Mouse (Mus musculus) lung, adult 2 months (tissue): ENCODE results near the gene Pck1. TPM values are rescaled to one million over a fixed set of nuclear protein-coding genes. Genes with fewer than 3 reads are reported as not detected.

Experiments
- DNase-seq: peaks from one replicate; pipeline ENCODE4 v3.0.0; 2022
- H3K4me1 ChIP-seq: fragments of 200-500 bp; 2 replicates; pipeline ENCODE4 v1.6.1; 2011; ENCODE audit warnings: low read length; ENCODE audit not compliant: control insufficient read depth, insufficient read depth
- H3K4me3 ChIP-seq: fragments of 200-500 bp; replicated peaks from 2 replicates; pipeline ENCODE3; 2011; ENCODE audit warnings: low read depth, mild to moderate bottlenecking, control low read depth, low read length; ENCODE audit errors: extremely low read depth
- CTCF ChIP-seq: fragments of 200-500 bp; IDR thresholded peaks from 2 replicates; pipeline ENCODE4 v1.5.1; 2011; ENCODE audit warnings: mild to moderate bottlenecking, low read length, control low read depth; ENCODE audit not compliant: insufficient read depth
- POLR2A ChIP-seq: fragments of 200-500 bp; IDR thresholded peaks from 2 replicates; pipeline ENCODE4 v1.6.1; 2011; ENCODE audit warnings: low read depth, mild to moderate bottlenecking, control low read depth, low read length, borderline replicate concordance; ENCODE audit errors: extremely low read depth
- WGBS: fragments of 180-500 bp; shearing (Covaris S2); methylation state at CpG from one replicate; pipeline ENCODE4 v1.1.7; 2018; 5-methylcytosine and 5-hydroxymethylcytosine counted together
- polyA plus RNA-seq: library from polyadenylated mRNA; depleted of rRNA; stranded (reverse); fragments of >200 nt; gene quantifications from 2 replicates; pipeline ENCODE4 v1.2.3, GENCODE M21; 2012

Pck1 gene
- polyA plus RNA-seq, 1 experiment = 7.9 TPM

GRCm38 (mm10) chr2:173124022-173124735, 28.7 kb upstream of the Pck1 start:
- H3K4me1 ChIP-seq = no peaks in the 10 kb centered on the region
- TF ChIP-seq POLR2A = no peak
- TF ChIP-seq CTCF = no peak
- no peak overlapping the region for H3K4me3 ChIP-seq
- 71% methylated on average over 7 of the region's 7 CpGs for WGBS
- no peak for DNase-seq

- TF ChIP-seq CTCF (no peak), POLR2A (no peak)
- Histone ChIP-seq H3K4me3 (no peak overlapping the region), H3K4me1 (no peaks in the 10 kb centered on the region)
- 78% methylated on average over 4 of the region's 4 CpGs for WGBS
- DNase-seq = no peak
These were observed 26.5 kb upstream of the Pck1 start for GRCm38 (mm10) chr2:173126386-173126785.

GRCm38 (mm10) chr2:173129111-173129510, 23.7 kb upstream of the Pck1 start:
- TF ChIP-seq POLR2A = no peak
- TF ChIP-seq CTCF = no peak
- Histone ChIP-seq H3K4me1 (no peaks in the 10 kb centered on the region), H3K4me3 (no peak overlapping the region)
- no peak for DNase-seq
- whole genome bisulfite sequencing = 57% methylated on average over 2 of the region's 2 CpGs

- no peak overlapping the region for H3K4me3 ChIP-seq
- no peaks in the 10 kb centered on the region for H3K4me1 ChIP-seq
- 87% methylated on average over 13 of the region's 13 CpGs for WGBS
- no peak for TF ChIP-seq POLR2A
- no peak for DNase-seq
These were observed 20.6 kb upstream of the Pck1 start for GRCm38 (mm10) chr2:173132262-173132661.

- H3K4me3 ChIP-seq = no peak overlapping the region
- WGBS = 65% methylated on average over 8 of the region's 8 CpGs
- no peak for DNase-seq
- no peak for TF ChIP-seq POLR2A
- no peaks in the 10 kb centered on the region for H3K4me1 ChIP-seq
These were observed 20.0 kb upstream of the Pck1 start for GRCm38 (mm10) chr2:173132794-173133300.

- Histone ChIP-seq H3K4me3 (no peak overlapping the region), H3K4me1 (no peaks in the 10 kb centered on the region)
- no peak for DNase-seq
- TF ChIP-seq POLR2A = no peak
- no peak for TF ChIP-seq CTCF
- 31% methylated on average over 9 of the region's 9 CpGs for WGBS
These were observed 18.2 kb upstream of the Pck1 start for GRCm38 (mm10) chr2:173134695-173135094.

GRCm38 (mm10) chr2:173138323-173139239, 14.3 kb upstream of the Pck1 start:
- no peak for DNase-seq
- 53% methylated on average over 15 of the region's 15 CpGs for WGBS
- Histone ChIP-seq H3K4me1 (no peaks in the 10 kb centered on the region), H3K4me3 (no peak overlapping the region)
- TF ChIP-seq CTCF (no peak), POLR2A (no peak)

GRCm38 (mm10) chr2:173143611-173144010, 9.2 kb upstream of the Pck1 start:
- Histone ChIP-seq H3K4me1 (no peaks in the 10 kb centered on the region), H3K4me3 (no peak overlapping the region)
- no peak for DNase-seq
- WGBS = 56% methylated on average over 11 of the region's 11 CpGs
- TF ChIP-seq POLR2A (no peak), CTCF (no peak)

GRCm38 (mm10) chr2:173145808-173146207, 7.0 kb upstream of the Pck1 start:
- TF ChIP-seq POLR2A (no peak), CTCF (no peak)
- no peaks in the 10 kb centered on the region for H3K4me1 ChIP-seq
- 53% methylated on average over 3 of the region's 3 CpGs for WGBS
- no peak for DNase-seq
- no peak overlapping the region for H3K4me3 ChIP-seq

- H3K4me3 ChIP-seq = no peak overlapping the region
- 50% methylated on average over 6 of the region's 6 CpGs for WGBS
- DNase-seq = no peak
- no peak for TF ChIP-seq CTCF
- TF ChIP-seq POLR2A = no peak
- H3K4me1 ChIP-seq = no peaks in the 10 kb centered on the region
These were observed 6.1 kb upstream of the Pck1 start for GRCm38 (mm10) chr2:173146728-173147127.
